Comparison of ENCODE assay signal across 6 mouse cellular contexts in genomic region chr12:16342030-16342429, GRCm38 (mm10).
DNase-seq lines count a peak whose midpoint lies in the region; ATAC-seq and TF ChIP-seq lines count a peak whose summit lies in the region.
"Not testable (repeated sequence)": the region's sequence is repeated elsewhere in the genome, so short reads cannot be mapped to it uniquely, and the experiment has no call there.

No protein-coding gene starts in this region.

- not testable (repeated sequence) for H3K4me1 ChIP-seq in ES-E14 (ENCODE audit: control insufficient read depth in 2 of 2, insufficient read depth in 2 of 2, low read length in 2 of 2, poor library complexity in 1 of 2); bone marrow, adult 2 months (ENCODE audit: control insufficient read depth, insufficient read depth, low read length); midbrain, embryonic 11.5 days (ENCODE audit: control insufficient read depth, insufficient read depth, low read length); stomach, postnatal 0 days (replicated peaks; ENCODE audit: control insufficient read depth, insufficient read depth)

- 44% methylated on average over 2 of the region's 2 CpGs for WGBS in bone marrow, adult 2 months
- 49% methylated on average over 2 of the region's 2 CpGs for WGBS in midbrain, embryonic 11.5 days
- 47% methylated on average over 2 of the region's 2 CpGs for WGBS in stomach, postnatal 0 days

- H3K4me3 ChIP-seq in ES-E14 (ENCODE audit: insufficient read depth in 1 of 2, low read depth in 1 of 2, low read length in 2 of 2, poor library complexity in 1 of 2, severe bottlenecking in 1 of 2); bone marrow, adult 2 months (replicated peaks; ENCODE audit: control insufficient read depth, low read depth, low read length); midbrain, embryonic 11.5 days (ENCODE audit: low read depth, low read length); stomach, postnatal 0 days (ENCODE audit: low read depth, low read length): not testable (repeated sequence)

- not testable (repeated sequence) for TF ChIP-seq EP300 in stomach, postnatal 0 days (optimal IDR thresholded peaks at IDR 0.05)

- in situ Hi-C loops in ES-E14 (cut with MboI; ENCODE audit: low sequenced_read_pairs in 2 of 2, unreplicated experiment in 2 of 2), result loop anchor here in 1 of 2 experiments (10.0 kb wide), 1 partner anchor 163 kb away; no protein-coding TSS in a partner anchor

- TF ChIP-seq CTCF in bone marrow, adult 2 months (IDR thresholded peaks at IDR 0.05; ENCODE audit: control insufficient read depth, insufficient read depth, low read length), result peak; percentile 26; the same call in 1 of the 2 replicates
- peak; percentile 19; the same call in 1 of the 2 replicates for TF ChIP-seq CTCF in stomach, postnatal 0 days (IDR thresholded peaks at IDR 0.05; ENCODE audit: low read depth)

- not testable (repeated sequence) for H3K9me3 ChIP-seq in ES-E14 (ENCODE audit: control insufficient read depth, insufficient read depth, low read depth, low read length); midbrain, embryonic 11.5 days (ENCODE audit: control insufficient read depth, low read length); stomach, postnatal 0 days (ENCODE audit: control insufficient read depth, low read length)

- H3K36me3 ChIP-seq in ES-E14 (ENCODE audit: control insufficient read depth, insufficient read depth, low read length, poor library complexity, severe bottlenecking); midbrain, embryonic 11.5 days (ENCODE audit: control insufficient read depth, insufficient read depth, low read length); stomach, postnatal 0 days (ENCODE audit: control insufficient read depth, insufficient read depth, low read length): not testable (repeated sequence)

- H3K27me3 ChIP-seq in midbrain, embryonic 11.5 days (ENCODE audit: control insufficient read depth, insufficient read depth, low read length); stomach, postnatal 0 days (ENCODE audit: control insufficient read depth, insufficient read depth, low read length): not testable (repeated sequence)

- not testable (repeated sequence) for TF ChIP-seq POLR2A in bone marrow, adult 2 months (IDR thresholded peaks at IDR 0.05; ENCODE audit: borderline replicate concordance, control insufficient read depth, low read depth, low read length)

- not testable (repeated sequence) for H3K4me2 ChIP-seq in midbrain, embryonic 11.5 days; stomach, postnatal 0 days (replicated peaks; ENCODE audit: low read depth)

- not testable (repeated sequence) for H3K9ac ChIP-seq in ES-E14 (ENCODE audit: insufficient read depth, low read depth, low read length, poor library complexity, severe bottlenecking); midbrain, embryonic 11.5 days (ENCODE audit: low read length); stomach, postnatal 0 days (ENCODE audit: low read length)

- peak; percentile 18 for DNase-seq in CD4-positive, CD25-positive, alpha-beta regulatory T cell, adult 2 months (ENCODE audit: low read depth, low spot score)
- peak; percentile 25 for DNase-seq in ES-E14 (ENCODE audit: low read depth, low spot score)
- DNase-seq in induced T-regulatory cell, adult 2 months (ENCODE audit: low read depth), result peak; percentile 32
- peak; percentile 33 for DNase-seq in midbrain, embryonic 11.5 days (ENCODE audit: low spot score, missing footprints)
- not testable (repeated sequence) for DNase-seq in stomach, postnatal 0 days (ENCODE audit: low spot score)

- H3K27ac ChIP-seq in ES-E14 (ENCODE audit: insufficient read depth, low read depth, low read length, poor library complexity, severe bottlenecking); bone marrow, adult 2 months (ENCODE audit: control insufficient read depth, insufficient read depth, low read depth, low read length, poor library complexity); midbrain, embryonic 11.5 days (ENCODE audit: low read depth, low read length); stomach, postnatal 0 days (replicated peaks): not testable (repeated sequence)

- not testable (repeated sequence) for ATAC-seq in midbrain, embryonic 11.5 days (ENCODE audit: low FRiP score); stomach, postnatal 0 days (ENCODE audit: low FRiP score, low TSS enrichment)

TF ChIP-seq in ES-E14, 5 proteins besides CTCF, POLR2A, EP300 and RAD21:
- peak; percentile 75; the same call in 1 of the 2 replicates for TF ChIP-seq ZC3H11A (IDR thresholded peaks at IDR 0.05; ENCODE audit: borderline replicate concordance, low read depth, low read length)
